Mouse (Mus musculus) midbrain, embryonic 12.5 days (tissue): ENCODE measurements around the gene Eif5b. TPM values are rescaled to one million over a fixed set of nuclear protein-coding genes. Genes with fewer than 3 reads are reported as not detected.
"Not testable (repeated sequence)": the region's sequence is repeated elsewhere in the genome, so short reads cannot be mapped to it uniquely, and the experiment has no call there.

Experiments
- ATAC-seq: fragments of 200-750 bp; cut with Nextera tagmentation; 2 replicates; pipeline ENCODE4 v1.8.0; 2017; ENCODE audit warnings: low read depth, moderate TSS enrichment, moderate library complexity; ENCODE audit not compliant: low FRiP score
- H3K27ac ChIP-seq: fragments of 300-500 bp; sonication (generic); replicated peaks from 2 replicates; pipeline ENCODE4 v1.5.1; 2016; ENCODE audit warnings: mild to moderate bottlenecking
- H3K27me3 ChIP-seq: fragments of 300-500 bp; sonication (generic); 2 replicates; pipeline ENCODE4 v1.6.1; 2016; ENCODE audit warnings: mild to moderate bottlenecking
- H3K36me3 ChIP-seq: fragments of 300-500 bp; sonication (generic); 2 replicates; pipeline ENCODE4 v1.6.1; 2016
- H3K4me1 ChIP-seq: fragments of 300-500 bp; sonication (generic); 2 replicates; pipeline ENCODE4 v1.6.1; 2016
- H3K4me2 ChIP-seq: fragments of 300-500 bp; sonication (generic); replicated peaks from 2 replicates; pipeline ENCODE4 v1.6.1; 2016; ENCODE audit warnings: mild to moderate bottlenecking, moderate library complexity
- H3K4me3 ChIP-seq: fragments of 300-500 bp; sonication (generic); 2 replicates; pipeline ENCODE4 v1.5.1; 2016; ENCODE audit warnings: mild to moderate bottlenecking
- H3K9ac ChIP-seq: fragments of 300-500 bp; sonication (generic); replicated peaks from 2 replicates; pipeline ENCODE4 v1.6.1; 2016; ENCODE audit warnings: mild to moderate bottlenecking, moderate library complexity
- H3K9me3 ChIP-seq: fragments of 300-500 bp; sonication (generic); 2 replicates; pipeline ENCODE4 v1.6.1; 2016; ENCODE audit warnings: mild to moderate bottlenecking
- WGBS: fragments of 180-500 bp; shearing (Covaris S2); methylation state at CpG from one replicate; pipeline ENCODE4 v1.1.7; 2016; 5-methylcytosine and 5-hydroxymethylcytosine counted together
- polyA plus RNA-seq: library from polyadenylated mRNA; unstranded; fragments of >200 nt; fragmentation: Nextera tagmentation; extraction: Ambion mirVana; gene quantifications from 2 replicates; pipeline ENCODE4 v1.2.1, GENCODE M21; 2016

Gene Eif5b
- polyA plus RNA-seq, 1 experiment from 2014 or later, result 29.1 TPM

- H3K4me2 ChIP-seq, ATAC-seq, H3K4me3 ChIP-seq, H3K27me3 ChIP-seq, H3K9me3 ChIP-seq, H3K9ac ChIP-seq, H3K4me1 ChIP-seq, H3K27ac ChIP-seq: not testable (repeated sequence)
- WGBS, result 93% methylated on average over 2 of the region's 2 CpGs
- peaks cover 72% of the 10 kb centered on the region for H3K36me3 ChIP-seq
These were observed 64.3 kb downstream of the Eif5b start for GRCm38 (mm10) chr1:38062156-38062555.

GRCm38 (mm10) chr1:38067276-38067675 lies 69.5 kb downstream of the Eif5b start:
- no peak overlapping the region for H3K4me2 ChIP-seq
- no peaks in the 10 kb centered on the region for H3K4me1 ChIP-seq
- no peak overlapping the region for H3K9ac ChIP-seq
- no peak for ATAC-seq
- peaks cover 62% of the 10 kb centered on the region for H3K36me3 ChIP-seq
- H3K9me3 ChIP-seq, result no peaks in the 10 kb centered on the region
- no peaks in the 10 kb centered on the region for H3K27me3 ChIP-seq
- H3K4me3 ChIP-seq, result no peak overlapping the region
- WGBS, result 95% methylated on average over 10 of the region's 10 CpGs
- H3K27ac ChIP-seq, result no peak overlapping the region

DNA sequence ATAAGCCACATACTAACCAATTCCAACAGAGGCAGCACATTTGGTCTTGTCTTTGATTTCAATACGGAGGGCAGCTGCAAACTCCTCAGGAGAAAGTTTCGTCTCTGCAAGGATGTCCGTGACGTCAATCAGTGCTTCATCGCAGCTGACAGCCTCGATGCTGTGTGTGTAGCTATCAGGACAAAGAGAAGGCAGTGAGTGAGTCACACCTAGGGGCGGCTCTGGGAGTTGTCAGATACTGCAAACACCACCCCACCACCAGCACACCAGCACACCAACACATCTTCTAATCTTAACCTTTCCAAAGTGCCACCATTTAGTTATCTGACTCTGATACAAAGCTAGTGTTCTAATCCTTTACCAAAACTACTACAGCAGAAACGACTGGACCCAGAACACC lies 73.5 kb downstream of the Eif5b start:
- Histone ChIP-seq H3K9ac (no peak overlapping the region), H3K4me1 (no peaks in the 10 kb centered on the region), H3K4me3 (no peak overlapping the region), H3K9me3 (no peaks in the 10 kb centered on the region), H3K36me3 (peaks cover 54% of the 10 kb centered on the region), H3K27ac (no peak overlapping the region), H3K27me3 (no peaks in the 10 kb centered on the region), H3K4me2 (no peak overlapping the region)
- 86% methylated on average over 8 of the region's 8 CpGs for WGBS
- no peak for ATAC-seq

DNA sequence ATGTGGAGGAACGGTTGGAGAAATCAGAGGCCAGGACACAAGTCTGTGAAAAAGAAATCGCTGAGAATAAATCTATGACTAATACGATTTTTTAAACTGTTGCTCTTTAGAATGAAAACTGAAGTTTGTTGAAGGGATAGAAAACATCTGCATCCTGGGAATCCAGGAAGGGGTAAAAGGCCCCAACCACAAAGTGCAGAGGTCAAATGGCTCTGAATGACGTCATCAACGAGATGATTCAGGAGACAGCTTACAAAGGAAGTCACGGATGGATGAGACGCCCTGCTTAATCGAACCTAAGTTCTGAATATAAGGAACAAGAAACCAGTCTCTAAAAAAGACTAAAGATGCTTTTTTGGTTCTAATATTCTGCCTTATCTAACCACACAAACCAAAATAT lies 83.5 kb downstream of the Eif5b start:
- Histone ChIP-seq H3K9me3 (no peaks in the 10 kb centered on the region), H3K4me3 (no peak overlapping the region), H3K4me1 (no peaks in the 10 kb centered on the region), H3K27ac (no peak overlapping the region), H3K9ac (no peak overlapping the region), H3K36me3 (peaks cover 40% of the 10 kb centered on the region), H3K27me3 (no peaks in the 10 kb centered on the region), H3K4me2 (no peak overlapping the region)
- 79% methylated on average over 8 of the region's 8 CpGs for WGBS
- no peak for ATAC-seq

DNA sequence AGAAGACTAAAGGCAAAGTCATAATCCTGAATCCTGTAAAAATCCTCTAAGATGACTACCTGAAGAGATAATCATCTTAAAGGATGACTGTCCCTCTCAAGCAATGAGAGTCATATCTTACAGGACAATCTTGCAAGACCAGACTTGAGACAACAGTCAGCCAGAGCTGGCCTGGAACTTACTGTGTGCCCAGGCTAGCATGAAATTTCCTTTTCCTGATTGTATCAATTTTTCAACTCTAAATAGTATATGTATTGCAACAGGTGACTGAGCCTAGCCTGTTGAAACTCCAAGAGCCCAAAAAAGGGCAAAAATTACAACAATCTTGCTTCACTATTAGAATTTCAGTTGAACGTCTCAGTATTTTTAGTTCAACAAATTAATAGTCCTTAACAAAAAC lies 105.4 kb downstream of the Eif5b start:
- Histone ChIP-seq H3K4me2 (no peak overlapping the region), H3K4me3 (no peak overlapping the region), H3K36me3 (peaks cover 5% of the 10 kb centered on the region), H3K4me1 (no peaks in the 10 kb centered on the region), H3K27me3 (no peaks in the 10 kb centered on the region), H3K27ac (no peak overlapping the region), H3K9ac (no peak overlapping the region), H3K9me3 (no peaks in the 10 kb centered on the region)
- 92% methylated on average over 1 of the region's 1 CpGs for WGBS
- ATAC-seq, result no peak

- ATAC-seq, result no peak
- Histone ChIP-seq H3K27ac (no peak overlapping the region), H3K4me1 (no peaks in the 10 kb centered on the region), H3K4me2 (no peak overlapping the region), H3K9ac (no peak overlapping the region), H3K4me3 (no peak overlapping the region), H3K9me3 (no peaks in the 10 kb centered on the region), H3K27me3 (no peaks in the 10 kb centered on the region), H3K36me3 (no peaks in the 10 kb centered on the region)
- 82% methylated on average over 3 of the region's 3 CpGs for WGBS
These were observed 106.0 kb downstream of the Eif5b start for GRCm38 (mm10) chr1:38103813-38104212.

Other genes starting within 250 kb of the Eif5b start
- 22.5 and 26.2 TPM in 2 replicates for gene Tsga10, start 131.6 kb upstream of the Eif5b start, polyA plus RNA-seq
- 7.4 and 7.7 TPM in 2 replicates for gene Lipt1, start 126.3 kb upstream of the Eif5b start, polyA plus RNA-seq
- gene Mitd1, start 107.6 kb upstream of the Eif5b start, polyA plus RNA-seq, result 20.4 TPM in 2 replicates
- gene Mrpl30, start 107.5 kb upstream of the Eif5b start, polyA plus RNA-seq, result 210 and 215 TPM in 2 replicates
- gene Lyg2, start 81.5 kb upstream of the Eif5b start, polyA plus RNA-seq, result not detected in 2 replicates
- gene Lyg1, start 40.3 kb upstream of the Eif5b start, polyA plus RNA-seq, result not detected in 2 replicates
- gene Txndc9, start 117 bp upstream of the Eif5b start, polyA plus RNA-seq, result 146 and 166 TPM in 2 replicates
- 44.8 and 47.7 TPM in 2 replicates for gene Rev1, start 131.8 kb downstream of the Eif5b start, polyA plus RNA-seq